Mouse (Mus musculus): ENCODE results near the gene BC048507.

GRCm38 (mm10) chr13:67813710-67814660 lies 49.1 kb upstream of the BC048507 start, which contains the start of gene Zfp273:
- TF ChIP-seq CTCF (IDR thresholded peaks at IDR 0.05; ENCODE audit: extremely low read depth, insufficient read depth, low read length) (no peak), POLR2A (IDR thresholded peaks at IDR 0.05; ENCODE audit: extremely low read depth, insufficient read depth, low read length) (peak; percentile 40; the same call in 1 of the 2 replicates)
